Mouse (Mus musculus) lung, adult 2 months (tissue): ENCODE results near the gene L3mbtl1.

Experiments used
- CTCF ChIP-seq: fragments of 200-500 bp; IDR thresholded peaks from 2 replicates; pipeline ENCODE4 v1.5.1; 2011; ENCODE audit warnings: mild to moderate bottlenecking, low read length, control low read depth; ENCODE audit not compliant: insufficient read depth
- POLR2A ChIP-seq: fragments of 200-500 bp; IDR thresholded peaks from 2 replicates; pipeline ENCODE4 v1.6.1; 2011; ENCODE audit warnings: low read depth, mild to moderate bottlenecking, control low read depth, low read length, borderline replicate concordance; ENCODE audit errors: extremely low read depth

DNA sequence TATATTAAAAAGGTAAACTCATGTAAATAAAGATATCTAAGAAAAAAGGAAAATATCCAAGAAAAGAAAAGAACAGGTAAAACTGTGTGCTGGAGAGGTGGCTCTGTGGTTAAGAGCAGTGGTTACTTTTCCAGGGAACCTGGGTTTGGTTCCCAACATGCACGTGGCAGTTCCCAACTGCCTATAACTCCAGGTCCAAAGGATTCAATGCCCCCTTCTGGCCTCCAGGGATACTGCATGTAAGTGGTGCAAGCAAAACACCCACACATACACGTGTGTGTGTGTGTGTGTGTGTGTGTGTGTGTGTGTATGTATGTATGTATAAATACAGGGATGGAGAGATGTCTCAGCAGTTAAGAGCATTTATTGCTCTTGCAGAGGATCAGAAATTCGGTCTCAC, 56.5 kb downstream of the L3mbtl1 start:
- peak; percentile 60 for TF ChIP-seq CTCF
- no peak for TF ChIP-seq POLR2A
